Mouse (Mus musculus) testis, adult 2 months (tissue): ENCODE results near the gene U2af1l4. TPM values are rescaled to one million over a fixed set of nuclear protein-coding genes. Genes with fewer than 3 reads are reported as not detected.
A peak's percentile ranks its signal among the peaks of the same experiment; 100 is the strongest.

Experiments used
- H3K27ac ChIP-seq: fragments of 200-500 bp; 2 replicates; pipeline ENCODE4 v1.5.1; 2012; ENCODE audit warnings: low read depth, low read length; ENCODE audit not compliant: control insufficient read depth, insufficient read depth
- H3K27me3 ChIP-seq: fragments of 200-500 bp; 2 replicates; pipeline ENCODE4 v1.6.1; 2012; ENCODE audit warnings: mild to moderate bottlenecking, low read length, moderate library complexity; ENCODE audit not compliant: control insufficient read depth, insufficient read depth
- H3K36me3 ChIP-seq: fragments of 200-500 bp; 2 replicates; pipeline ENCODE4 v1.6.1; 2012; ENCODE audit warnings: mild to moderate bottlenecking, low read length; ENCODE audit not compliant: control insufficient read depth, insufficient read depth
- H3K4me1 ChIP-seq: fragments of 200-500 bp; 2 replicates; pipeline ENCODE4 v1.6.1; 2012; ENCODE audit warnings: low read length; ENCODE audit not compliant: control insufficient read depth, insufficient read depth
- H3K4me3 ChIP-seq: fragments of 200-500 bp; 2 replicates; pipeline ENCODE4 v1.5.1; 2012; ENCODE audit warnings: low read depth, mild to moderate bottlenecking, low read length, moderate library complexity, mixed read lengths; ENCODE audit not compliant: control insufficient read depth
- CTCF ChIP-seq: fragments of 200-500 bp; IDR thresholded peaks from 2 replicates; pipeline ENCODE4 v1.5.1; 2012; ENCODE audit warnings: low read depth, mild to moderate bottlenecking, inconsistent platforms, low read length, moderate library complexity; ENCODE audit not compliant: control insufficient read depth, insufficient read depth, insufficient replicate concordance
- POLR2A ChIP-seq: fragments of 200-500 bp; IDR thresholded peaks from 2 replicates; pipeline ENCODE4 v1.6.1; 2012; ENCODE audit warnings: low read depth, mild to moderate bottlenecking, inconsistent platforms, low read length, moderate library complexity; ENCODE audit not compliant: control insufficient read depth
- polyA plus RNA-seq: library from polyadenylated mRNA; depleted of rRNA; stranded (reverse); fragments of >200 nt; gene quantifications from 2 replicates; pipeline ENCODE4 v1.2.3, GENCODE M21; 2012

Gene U2af1l4
- polyA plus RNA-seq, 1 experiment: 51.9 TPM

GRCm38 (mm10) chr7:30540572-30540971 lies 22.5 kb upstream of the U2af1l4 start:
- H3K4me3 ChIP-seq: no peak overlapping the region
- no peak overlapping the region for H3K27ac ChIP-seq
- peaks cover 3% of the 10 kb centered on the region for H3K4me1 ChIP-seq
- no peaks in the 10 kb centered on the region for H3K27me3 ChIP-seq
- H3K36me3 ChIP-seq: no peaks in the 10 kb centered on the region
- TF ChIP-seq POLR2A: no peak

GRCm38 (mm10) chr7:30544327-30544726 lies 18.8 kb upstream of the U2af1l4 start:
- H3K4me1 ChIP-seq: peaks cover 3% of the 10 kb centered on the region; the same call in 1 of the 2 replicates
- no peaks in the 10 kb centered on the region for H3K27me3 ChIP-seq
- TF ChIP-seq POLR2A (no peak), CTCF (no peak)
- H3K4me3 ChIP-seq: no peak overlapping the region
- no peaks in the 10 kb centered on the region for H3K36me3 ChIP-seq
- H3K27ac ChIP-seq: no peak overlapping the region

GRCm38 (mm10) chr7:30549880-30550279 lies 13.2 kb upstream of the U2af1l4 start:
- no peaks in the 10 kb centered on the region for H3K36me3 ChIP-seq
- H3K4me3 ChIP-seq: no peak overlapping the region
- H3K27me3 ChIP-seq: no peaks in the 10 kb centered on the region
- H3K27ac ChIP-seq: no peak overlapping the region
- no peak for TF ChIP-seq CTCF
- TF ChIP-seq POLR2A: no peak
- H3K4me1 ChIP-seq: peaks cover 18% of the 10 kb centered on the region

DNA sequence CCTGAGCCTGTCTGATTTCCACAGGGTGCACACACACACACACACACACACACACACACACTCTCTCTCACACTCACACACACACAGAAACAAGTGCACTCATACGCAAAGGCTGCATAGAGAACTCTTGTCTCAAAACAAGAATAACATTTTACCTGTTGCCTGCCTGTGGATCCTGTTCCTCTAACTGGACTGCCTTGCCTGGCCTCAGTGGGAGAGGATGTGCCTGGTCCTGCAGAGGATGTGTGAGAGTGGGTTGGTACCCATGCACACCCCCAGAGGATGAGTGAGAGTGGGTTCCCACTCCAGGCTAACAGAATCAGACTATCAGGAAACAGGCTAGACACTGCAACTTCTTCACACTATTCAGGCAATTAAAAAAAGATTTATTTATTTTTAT lies 12.5 kb upstream of the U2af1l4 start:
- Histone ChIP-seq H3K4me1 (peaks cover 20% of the 10 kb centered on the region), H3K27ac (no peak overlapping the region), H3K4me3 (peak overlapping the region; percentile 31; the same call in 1 of the 2 replicates), H3K36me3 (no peaks in the 10 kb centered on the region), H3K27me3 (no peaks in the 10 kb centered on the region)
- no peak for TF ChIP-seq POLR2A
- TF ChIP-seq CTCF: no peak

DNA sequence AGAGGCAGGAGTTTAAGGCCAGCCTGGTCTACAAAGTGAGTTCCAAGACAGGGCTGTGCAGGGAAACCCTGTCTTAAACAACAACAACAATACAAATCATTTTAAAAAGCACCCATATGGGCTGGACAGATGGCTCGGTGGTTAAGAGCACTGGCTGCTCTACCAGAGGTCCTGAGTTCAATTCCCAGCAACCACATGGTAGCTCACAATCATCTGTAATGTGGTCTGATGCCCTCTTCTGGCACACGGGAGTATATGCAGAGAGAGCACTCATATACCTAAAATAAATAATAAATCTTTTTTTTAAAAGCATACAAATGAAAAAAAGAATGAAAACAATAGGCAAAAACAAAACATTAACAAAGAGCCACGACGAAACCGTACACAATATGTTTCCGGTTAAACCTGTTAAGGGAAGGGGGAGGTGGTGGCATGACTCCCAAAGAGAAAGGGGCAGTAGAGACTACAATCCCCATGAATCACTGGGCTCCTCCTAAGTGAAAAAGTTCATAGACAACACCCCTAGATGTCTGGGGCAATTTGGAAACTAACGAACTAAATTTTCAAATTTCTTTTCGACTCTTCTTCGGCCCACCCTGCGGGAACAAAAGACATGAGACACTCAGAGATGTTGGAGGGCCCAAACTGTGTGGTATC lies 11.5 kb upstream of the U2af1l4 start:
- H3K27ac ChIP-seq: peak overlapping the region; percentile 100
- TF ChIP-seq POLR2A (no peak), CTCF (no peak)
- H3K4me1 ChIP-seq: peaks cover 21% of the 10 kb centered on the region
- H3K27me3 ChIP-seq: no peaks in the 10 kb centered on the region
- H3K4me3 ChIP-seq: peak overlapping the region; percentile 100
- H3K36me3 ChIP-seq: no peaks in the 10 kb centered on the region

DNA sequence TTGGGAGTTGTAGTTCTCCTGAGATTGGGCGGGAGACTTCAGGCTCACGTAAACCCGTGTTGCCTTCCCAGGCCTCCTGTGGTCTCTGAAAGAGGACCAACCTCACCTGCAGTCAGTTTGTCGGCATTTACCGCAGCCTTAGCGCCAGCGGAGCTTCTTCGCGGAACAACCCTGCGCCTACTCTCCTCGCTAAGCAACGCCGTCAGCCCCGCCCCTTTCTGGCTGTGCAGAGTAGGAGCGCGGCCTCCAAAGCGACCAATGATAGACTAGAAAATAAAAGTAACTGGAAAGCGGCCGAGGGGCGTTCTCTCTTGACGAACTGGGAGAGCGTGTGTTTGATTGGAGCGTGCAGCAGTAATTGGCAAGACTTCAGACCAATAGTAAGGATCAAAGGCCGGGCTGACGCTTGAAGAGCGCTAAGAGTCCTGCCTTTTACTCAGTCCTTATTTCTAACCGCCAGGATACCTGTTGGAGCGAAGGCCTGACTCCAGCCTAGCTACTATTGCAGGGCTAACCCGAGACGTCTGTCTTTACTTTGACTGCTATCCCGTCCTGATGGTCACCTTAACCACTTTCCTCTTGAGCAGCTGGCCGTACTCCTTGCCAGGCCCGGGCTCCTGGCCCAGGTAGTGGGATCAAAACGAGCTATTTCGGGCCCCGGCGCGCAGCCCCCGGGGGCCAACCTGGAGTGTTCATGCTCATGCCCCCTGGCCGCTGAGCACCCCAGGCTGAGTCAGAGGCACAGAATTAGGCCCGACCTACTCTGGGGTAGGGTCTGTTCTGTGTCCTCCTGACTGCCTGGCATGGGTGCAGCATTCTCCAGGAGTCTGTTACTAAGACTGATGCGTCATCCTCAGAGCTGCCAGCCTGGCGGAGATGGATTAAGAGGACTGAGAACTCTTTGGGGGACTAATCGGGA lies 10.7 kb upstream of the U2af1l4 start, which contains the start of the genes Hspb6 and Proser3:
Hspb6 (plus strand) TSS at position 77 of the 919 bp plus-strand sequence.
Proser3 (minus strand) TSS at position 198 of the 919 bp plus-strand sequence.
- Histone ChIP-seq H3K4me3 (peak within 1 kb of the TSS; percentile 100), H3K4me1 (peaks cover 21% of the 10 kb centered on the region), H3K27me3 (no peaks in the 10 kb centered on the region), H3K36me3 (no peaks in the 10 kb centered on the region; the same call in 1 of the 2 replicates), H3K27ac (peak within 1 kb of the TSS; percentile 100)
- TF ChIP-seq CTCF (no peak; the same call in 1 of the 2 replicates), POLR2A (peak; percentile 66)

GRCm38 (mm10) chr7:30553021-30553589 lies 10.0 kb upstream of the U2af1l4 start:
- Histone ChIP-seq H3K4me3 (peak overlapping the region; percentile 100), H3K27ac (peak overlapping the region; percentile 100), H3K4me1 (peaks cover 25% of the 10 kb centered on the region), H3K27me3 (no peaks in the 10 kb centered on the region), H3K36me3 (no peaks in the 10 kb centered on the region; the same call in 1 of the 2 replicates)
- TF ChIP-seq CTCF (no peak), POLR2A (no peak)
